Mouse (Mus musculus) liver, adult 2 months (tissue): ENCODE data around the gene Mrap. TPM values are rescaled to one million over a fixed set of nuclear protein-coding genes. Genes with fewer than 3 reads are reported as not detected.

Experiments
- DNase-seq: peaks from one replicate; pipeline ENCODE4 v3.0.0-alpha.2; 2011; ENCODE audit warnings: low read depth, low spot score; ENCODE audit errors: extremely low read depth
- H3K27ac ChIP-seq: fragments of 200-500 bp; replicated peaks from 2 replicates; pipeline ENCODE4 v1.5.1; 2012; ENCODE audit warnings: low read depth, mild to moderate bottlenecking, control low read depth, inconsistent platforms, low read length; ENCODE audit not compliant: insufficient read depth
- H3K27me3 ChIP-seq: fragments of 200-500 bp; 2 replicates; pipeline ENCODE4 v1.6.1; 2012; ENCODE audit warnings: mild to moderate bottlenecking, moderate library complexity, low read length, inconsistent platforms; ENCODE audit not compliant: control insufficient read depth, insufficient read depth
- H3K36me3 ChIP-seq: fragments of 200-500 bp; 2 replicates; pipeline ENCODE4 v1.6.1; 2012; ENCODE audit warnings: low read length, inconsistent platforms; ENCODE audit not compliant: control insufficient read depth, insufficient read depth
- H3K4me1 ChIP-seq: fragments of 200-500 bp; 2 replicates; pipeline ENCODE4 v1.6.1; 2011; ENCODE audit warnings: low read length; ENCODE audit not compliant: control insufficient read depth, insufficient read depth
- H3K4me3 ChIP-seq: fragments of 200-500 bp; 2 replicates; pipeline ENCODE4 v1.5.1; 2011; ENCODE audit warnings: low read depth, mild to moderate bottlenecking, control low read depth, low read length, moderate library complexity; ENCODE audit not compliant: insufficient read depth
- H3K79me2 ChIP-seq: fragments of 200-500 bp; 2 replicates; pipeline ENCODE4 v1.6.1; 2012; ENCODE audit warnings: inconsistent platforms, mild to moderate bottlenecking, low read length, moderate library complexity; ENCODE audit not compliant: control insufficient read depth, insufficient read depth
- H3K9ac ChIP-seq: fragments of 200-500 bp; 2 replicates; pipeline ENCODE4 v1.6.1; 2012; ENCODE audit warnings: low read depth, mild to moderate bottlenecking, control low read depth, inconsistent platforms, low read length
- CTCF ChIP-seq: fragments of 200-500 bp; IDR thresholded peaks from 2 replicates; pipeline ENCODE4 v1.5.1; 2011; ENCODE audit warnings: low read depth, low read length, control low read depth
- POLR2A ChIP-seq: fragments of 200-500 bp; IDR thresholded peaks from 2 replicates; pipeline ENCODE4 v1.6.1; 2011; ENCODE audit warnings: low read length, control low read depth; ENCODE audit not compliant: insufficient read depth; ENCODE audit errors: extremely low read depth
- WGBS: fragments of 180-500 bp; shearing (Covaris S2); methylation state at CpG from one replicate; pipeline ENCODE4 v1.1.7; 2018; 5-methylcytosine and 5-hydroxymethylcytosine counted together
- polyA plus RNA-seq: library from polyadenylated mRNA; depleted of rRNA; stranded (reverse); fragments of >200 nt; gene quantifications from 2 replicates; pipeline ENCODE4 v1.2.3, GENCODE M21; 2012
- total RNA-seq: library from RNA; depleted of rRNA; stranded (reverse); fragments of >200 nt; gene quantifications from 2 replicates; pipeline ENCODE4 v1.2.3, GENCODE M21; 2014

The Mrap gene
- total and polyA plus RNA-seq, 2 experiments, result 60.5 to 173 TPM

GRCm38 (mm10) chr16:90736672-90737270, 1.2 kb upstream of the Mrap start:
- 15% methylated on average over 10 of the region's 10 CpGs for WGBS
- no peak overlapping the region for H3K4me3 ChIP-seq
- H3K79me2 ChIP-seq, result peaks cover 3% of the 10 kb centered on the region; the same call in 1 of the 2 replicates
- TF ChIP-seq POLR2A, result no peak
- TF ChIP-seq CTCF, result no peak
- H3K9ac ChIP-seq, result peak overlapping the region; percentile 58
- H3K27ac ChIP-seq, result peak overlapping the region; percentile 94
- DNase-seq, result peak; percentile 95
- H3K4me1 ChIP-seq, result peaks cover 17% of the 10 kb centered on the region
- no peaks in the 10 kb centered on the region for H3K27me3 ChIP-seq
- H3K36me3 ChIP-seq, result no peaks in the 10 kb centered on the region

DNA sequence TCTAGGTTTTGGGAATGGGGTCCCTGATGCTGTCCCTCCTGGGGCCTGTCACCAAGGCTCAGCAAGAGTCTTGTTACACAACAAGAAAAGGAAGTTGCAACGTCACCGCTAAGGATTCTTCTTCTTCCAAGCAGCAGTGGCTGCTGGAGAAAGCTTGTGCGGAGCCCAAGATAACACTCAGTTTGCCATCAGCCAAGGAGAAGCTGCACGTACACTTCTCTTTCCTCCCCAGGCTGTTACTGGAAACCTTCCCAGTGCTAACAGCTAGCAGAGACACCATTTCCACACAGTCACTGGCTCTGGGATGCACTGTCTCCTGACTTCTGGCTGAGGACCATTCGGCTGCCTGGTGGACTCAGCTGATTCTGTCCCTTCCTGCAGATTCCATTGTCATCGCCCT, 9.1 kb downstream of the Mrap start:
- Histone ChIP-seq H3K27me3 (no peaks in the 10 kb centered on the region), H3K27ac (peak overlapping the region; percentile 8; the same call in 1 of the 2 replicates), H3K36me3 (peaks cover 4% of the 10 kb centered on the region), H3K4me3 (no peak overlapping the region), H3K9ac (no peak overlapping the region), H3K4me1 (peaks cover 3% of the 10 kb centered on the region; the same call in 1 of the 2 replicates), H3K79me2 (no peaks in the 10 kb centered on the region)
- TF ChIP-seq POLR2A (no peak), CTCF (no peak)
- 78% methylated on average over 6 of the region's 6 CpGs for WGBS
- no peak for DNase-seq

- no peak for TF ChIP-seq CTCF
- no peak for TF ChIP-seq POLR2A
- peaks cover 3% of the 10 kb centered on the region; the same call in 1 of the 2 replicates for H3K4me1 ChIP-seq
- WGBS, result 92% methylated on average over 7 of the region's 7 CpGs
Observed at GRCm38 (mm10) chr16:90748169-90748568, 10.2 kb downstream of the Mrap start.

GRCm38 (mm10) chr16:90753386-90753941, 15.5 kb downstream of the Mrap start:
- Histone ChIP-seq H3K27me3 (no peaks in the 10 kb centered on the region), H3K36me3 (peaks cover 7% of the 10 kb centered on the region; the same call in 1 of the 2 replicates), H3K4me3 (no peak overlapping the region), H3K4me1 (no peaks in the 10 kb centered on the region), H3K27ac (no peak overlapping the region), H3K79me2 (no peaks in the 10 kb centered on the region), H3K9ac (no peak overlapping the region)
- no peak for TF ChIP-seq POLR2A
- no peak for TF ChIP-seq CTCF
- WGBS, result 88% methylated on average over 13 of the region's 13 CpGs
- no peak for DNase-seq

More at GRCm38 (mm10) chr16:90748169-90748568, 10.2 kb downstream of the Mrap start:
- Histone ChIP-seq H3K27ac (no peak overlapping the region), H3K27me3 (no peaks in the 10 kb centered on the region), H3K79me2 (no peaks in the 10 kb centered on the region), H3K36me3 (peaks cover 4% of the 10 kb centered on the region), H3K9ac (no peak overlapping the region), H3K4me3 (no peak overlapping the region)
- no peak for DNase-seq

DNA sequence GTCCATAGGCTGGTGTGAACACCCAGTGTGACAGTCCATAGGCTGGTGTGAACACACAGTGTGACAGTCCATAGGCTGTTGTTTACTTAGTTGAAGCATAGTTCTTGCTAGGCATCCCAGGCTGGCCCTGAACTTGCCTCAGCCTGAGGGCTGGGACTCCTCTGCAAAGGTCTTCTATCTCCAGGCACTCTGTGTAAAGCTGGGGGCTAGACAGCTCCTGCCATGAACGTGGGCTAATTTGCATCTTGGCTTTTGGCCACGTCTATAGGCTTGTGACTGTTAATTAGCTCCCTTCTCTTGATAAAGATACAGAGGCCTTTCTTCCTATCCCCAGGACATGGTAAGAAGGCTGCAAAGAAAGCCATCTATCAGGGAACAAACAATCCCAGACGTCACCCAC, 21.3 kb downstream of the Mrap start:
- Histone ChIP-seq H3K4me3 (no peak overlapping the region), H3K27me3 (no peaks in the 10 kb centered on the region), H3K27ac (no peak overlapping the region), H3K79me2 (no peaks in the 10 kb centered on the region), H3K36me3 (peaks cover 8% of the 10 kb centered on the region; the same call in 1 of the 2 replicates), H3K4me1 (no peaks in the 10 kb centered on the region), H3K9ac (no peak overlapping the region)
- WGBS, result 79% methylated on average over 3 of the region's 3 CpGs
- DNase-seq, result no peak
- TF ChIP-seq CTCF, result no peak
- TF ChIP-seq POLR2A, result no peak

- Histone ChIP-seq H3K36me3 (peaks cover 9% of the 10 kb centered on the region; the same call in 1 of the 2 replicates), H3K4me3 (no peak overlapping the region), H3K27me3 (no peaks in the 10 kb centered on the region), H3K27ac (no peak overlapping the region), H3K4me1 (no peaks in the 10 kb centered on the region), H3K79me2 (no peaks in the 10 kb centered on the region), H3K9ac (no peak overlapping the region)
- TF ChIP-seq POLR2A (no peak), CTCF (no peak)
- 76% methylated on average over 4 of the region's 4 CpGs for WGBS
- DNase-seq, result no peak
Observed at GRCm38 (mm10) chr16:90760515-90760914, 22.5 kb downstream of the Mrap start.
